Comparison of ENCODE assay signal across 8 mouse cellular contexts in genomic region chr4:117210147-117211074, GRCm38 (mm10). TPM values are rescaled to one million over a fixed set of nuclear protein-coding genes. Genes with fewer than 3 reads are reported as not detected.
DNase-seq lines count a peak whose midpoint lies in the region; ATAC-seq and TF ChIP-seq lines count a peak whose summit lies in the region.

No protein-coding gene starts in this region.

- peak; percentile 79 for ATAC-seq in embryonic facial prominence, embryonic 14.5 days (ENCODE audit: low read depth)
- ATAC-seq in heart, postnatal 0 days (ENCODE audit: insufficient read depth, low read depth) = peak; percentile 79

- 0 out of 2 replicates have a peak, but pooled peaks have one; percentile 36 for TF ChIP-seq EP300 in heart, postnatal 0 days (IDR thresholded peaks at IDR 0.05; ENCODE audit: low read depth)

- peak; percentile 84 for TF ChIP-seq CTCF in heart, postnatal 0 days (IDR thresholded peaks at IDR 0.05; ENCODE audit: low read depth)
- TF ChIP-seq CTCF in layer of hippocampus, adult 2 months (conservative IDR thresholded peaks at IDR 0.05) = peak; percentile 76

- no peak overlapping the region for H3K9ac ChIP-seq in ES-E14 (ENCODE audit: insufficient read depth, low read depth, low read length, poor library complexity, severe bottlenecking)
- no peak overlapping the region; the same call in 1 of the 2 replicates for H3K9ac ChIP-seq in embryonic facial prominence, embryonic 14.5 days (ENCODE audit: low read depth, low read length)
- peak overlapping the region; percentile 57 for H3K9ac ChIP-seq in heart, postnatal 0 days (replicated peaks; ENCODE audit: low read depth, low read length)

- H3K4me3 ChIP-seq in ES-E14 (ENCODE audit: insufficient read depth in 1 of 2, low read depth in 1 of 2, low read length in 2 of 2, poor library complexity in 1 of 2, severe bottlenecking in 1 of 2) = no peak overlapping the region
- no peak overlapping the region for H3K4me3 ChIP-seq in embryonic facial prominence, embryonic 14.5 days (ENCODE audit: low read depth, low read length)
- peak overlapping the region; percentile 13; the same call in 1 of the 2 replicates for H3K4me3 ChIP-seq in heart, postnatal 0 days (ENCODE audit: low read depth, low read length)
- peak overlapping the region; percentile 32; the same call in 1 of the 2 replicates for H3K4me3 ChIP-seq in layer of hippocampus, adult 2 months

- peak overlapping the region; percentile 13 for H3K4me2 ChIP-seq in embryonic facial prominence, embryonic 14.5 days (ENCODE audit: low read depth, low read length)
- H3K4me2 ChIP-seq in heart, postnatal 0 days (ENCODE audit: low read depth, low read length) = peak overlapping the region; percentile 36; the same call in 1 of the 2 replicates

- no peaks in the 10 kb centered on the region for H3K27me3 ChIP-seq in embryonic facial prominence, embryonic 14.5 days (replicated peaks; ENCODE audit: control insufficient read depth, insufficient read depth, low read length)
- no peaks in the 10 kb centered on the region for H3K27me3 ChIP-seq in heart, postnatal 0 days (ENCODE audit: control insufficient read depth, insufficient read depth, low read length)

- in situ Hi-C loops in ES-E14 (cut with MboI; ENCODE audit: low sequenced_read_pairs in 2 of 2, unreplicated experiment in 2 of 2) = no loop called here

- peak; percentile 87 for DNase-seq in ES-E14 (ENCODE audit: low read depth, low spot score)
- peak; percentile 82 for DNase-seq in adrenal gland, postnatal 25 days
- DNase-seq in embryonic facial prominence, embryonic 14.5 days (ENCODE audit: low spot score) = peak; percentile 85
- peak; percentile 89 for DNase-seq in heart, postnatal 0 days (ENCODE audit: low spot score)
- peak in 1 of 2 experiments; percentile 67 for DNase-seq in layer of hippocampus, adult 2 months (ENCODE audit: low spot score in 2 of 2)
- DNase-seq in lung, postnatal 25 days (ENCODE audit: low spot score) = peak; percentile 81
- DNase-seq in right cerebral cortex, postnatal 4 days = peak; percentile 78
- DNase-seq in urinary bladder, postnatal 36 days (ENCODE audit: low spot score in 2 of 2) = peak; percentile 53 to 72

- WGBS in embryonic facial prominence, embryonic 14.5 days = 5% methylated on average over 20 of the region's 20 CpGs
- 6% methylated on average over 20 of the region's 20 CpGs for WGBS in heart, postnatal 0 days

- H3K27ac ChIP-seq in ES-E14 (ENCODE audit: insufficient read depth, low read depth, low read length, poor library complexity, severe bottlenecking) = no peak overlapping the region; the same call in 1 of the 2 replicates
- H3K27ac ChIP-seq in embryonic facial prominence, embryonic 14.5 days (replicated peaks; ENCODE audit: low read depth, low read length) = peak overlapping the region; percentile 58
- H3K27ac ChIP-seq in heart, postnatal 0 days (ENCODE audit: low read depth) = peak overlapping the region; percentile 66; the same call in 1 of the 2 replicates
- peak overlapping the region; percentile 57; the same call in 1 of the 2 replicates for H3K27ac ChIP-seq in layer of hippocampus, adult 2 months

- H3K36me3 ChIP-seq in ES-E14 (ENCODE audit: control insufficient read depth, insufficient read depth, low read length, poor library complexity, severe bottlenecking) = no peaks in the 10 kb centered on the region
- no peaks in the 10 kb centered on the region for H3K36me3 ChIP-seq in embryonic facial prominence, embryonic 14.5 days (ENCODE audit: control insufficient read depth, insufficient read depth, low read length)
- H3K36me3 ChIP-seq in heart, postnatal 0 days (replicated peaks; ENCODE audit: control insufficient read depth, insufficient read depth, low read length) = no peaks in the 10 kb centered on the region

- peaks cover 0 to 6% of the 10 kb centered on the region in 2 experiments; a peak in 1 of 4 replicates for H3K4me1 ChIP-seq in ES-E14 (ENCODE audit: control insufficient read depth in 2 of 2, insufficient read depth in 2 of 2, low read length in 2 of 2, poor library complexity in 1 of 2)
- H3K4me1 ChIP-seq in embryonic facial prominence, embryonic 14.5 days (ENCODE audit: control insufficient read depth, insufficient read depth, low read length) = no peaks in the 10 kb centered on the region
- no peaks in the 10 kb centered on the region for H3K4me1 ChIP-seq in heart, postnatal 0 days (ENCODE audit: control insufficient read depth, insufficient read depth)

- H3K9me3 ChIP-seq in ES-E14 (ENCODE audit: control insufficient read depth, insufficient read depth, low read depth, low read length) = no peaks in the 10 kb centered on the region
- no peaks in the 10 kb centered on the region for H3K9me3 ChIP-seq in embryonic facial prominence, embryonic 14.5 days (ENCODE audit: control insufficient read depth, low read length)
- H3K9me3 ChIP-seq in heart, postnatal 0 days (replicated peaks; ENCODE audit: control insufficient read depth, low read length) = no peaks in the 10 kb centered on the region

TF ChIP-seq in ES-E14, 5 proteins besides CTCF, POLR2A, EP300 and RAD21:
- TF ChIP-seq HCFC1 (IDR thresholded peaks at IDR 0.05; ENCODE audit: borderline replicate concordance, insufficient read depth, low read length) = peak; percentile 76
- no peak for TF ChIP-seq ZC3H11A (IDR thresholded peaks at IDR 0.05; ENCODE audit: borderline replicate concordance, low read depth, low read length)

RNA-seq across cellular contexts. Expression of gene Kif2c, which starts 28.0 kb away (rescaled TPM):
- 73.1 and 86.0 TPM in 2 replicates for total RNA-seq in ES-E14 (2012; rRNA removed)
- 2.8 and 4.7 TPM in 2 replicates for total RNA-seq in adrenal gland, postnatal 25 days (2021)
- polyA plus RNA-seq in embryonic facial prominence, embryonic 14.5 days (2014; fragmentation: Nextera tagmentation; extraction: Ambion mirVana) = 42.9 and 50.7 TPM in 2 replicates
- 8.2 and 23.3 TPM in 2 replicates for total RNA-seq in heart, postnatal 0 days (2014; rRNA removed; ENCODE audit: low replicate concordance)
- 8.9 and 10.3 TPM in 2 replicates for polyA plus RNA-seq in heart, postnatal 0 days (2015; fragmentation: Nextera tagmentation; extraction: Ambion mirVana)
- total RNA-seq in layer of hippocampus, adult 2 months (2021) = under 1 TPM; 0.26 to 0.47 TPM

RNA-seq across cellular contexts. Expression of gene Tmem53, which starts 41.3 kb away (rescaled TPM):
- 2.2 and 3.4 TPM in 2 replicates for total RNA-seq in ES-E14 (2012; rRNA removed)
- total RNA-seq in adrenal gland, postnatal 25 days (2021) = 86.4 and 94.3 TPM in 2 replicates
- 15.5 and 21.9 TPM in 2 replicates for polyA plus RNA-seq in embryonic facial prominence, embryonic 14.5 days (2014; fragmentation: Nextera tagmentation; extraction: Ambion mirVana)
- total RNA-seq in heart, postnatal 0 days (2014; rRNA removed; ENCODE audit: low replicate concordance) = 43.2 and 65.9 TPM in 2 replicates
- polyA plus RNA-seq in heart, postnatal 0 days (2015; fragmentation: Nextera tagmentation; extraction: Ambion mirVana) = 59.2 and 63.5 TPM in 2 replicates
- total RNA-seq in layer of hippocampus, adult 2 months (2021) = 1 to 10 TPM; 4.7 to 4.9 TPM

RNA-seq across cellular contexts. Expression of gene Armh1, which starts 41.5 kb away (rescaled TPM):
- total RNA-seq in ES-E14 (2012; rRNA removed) = 0.18 TPM in 1 of 2 replicates, not detected in the other
- 4.8 and 4.9 TPM in 2 replicates for total RNA-seq in adrenal gland, postnatal 25 days (2021)
- 1.3 and 1.8 TPM in 2 replicates for polyA plus RNA-seq in embryonic facial prominence, embryonic 14.5 days (2014; fragmentation: Nextera tagmentation; extraction: Ambion mirVana)
- 0.27 and 1.4 TPM in 2 replicates for total RNA-seq in heart, postnatal 0 days (2014; rRNA removed; ENCODE audit: low replicate concordance)
- 0.18 and 0.25 TPM in 2 replicates for polyA plus RNA-seq in heart, postnatal 0 days (2015; fragmentation: Nextera tagmentation; extraction: Ambion mirVana)
- under 1 TPM; 0.47 to 0.59 TPM for total RNA-seq in layer of hippocampus, adult 2 months (2021)

RNA-seq across cellular contexts. Expression of gene Rps8, which starts 54.4 kb away (rescaled TPM):
- 3,133 and 3,400 TPM in 2 replicates for total RNA-seq in ES-E14 (2012; rRNA removed)
- 876 and 1,008 TPM in 2 replicates for total RNA-seq in adrenal gland, postnatal 25 days (2021)
- 1,243 and 1,364 TPM in 2 replicates for polyA plus RNA-seq in embryonic facial prominence, embryonic 14.5 days (2014; fragmentation: Nextera tagmentation; extraction: Ambion mirVana)
- 638 and 752 TPM in 2 replicates for total RNA-seq in heart, postnatal 0 days (2014; rRNA removed; ENCODE audit: low replicate concordance)
- polyA plus RNA-seq in heart, postnatal 0 days (2015; fragmentation: Nextera tagmentation; extraction: Ambion mirVana) = 456 and 475 TPM in 2 replicates
- total RNA-seq in layer of hippocampus, adult 2 months (2021) = 100 to 1,000 TPM; 509 to 527 TPM

Comparison
In these comparisons a context has a peak if more than half of its experiments do, and no peak if none do; other contexts are left out.
1. H3K4me3 ChIP-seq: peak in heart, postnatal 0 days (single experiment) and layer of hippocampus, adult 2 months (single experiment); none in ES-E14 (0 of 2) and embryonic facial prominence, embryonic 14.5 days (single experiment).